Mouse (Mus musculus) hindbrain, postnatal 0 days (tissue): ENCODE measurements around the gene Gbe1. TPM values are rescaled to one million over a fixed set of nuclear protein-coding genes. Genes with fewer than 3 reads are reported as not detected.

Experiments used
- ATAC-seq: fragments of 200-750 bp; cut with Nextera tagmentation; 2 replicates; pipeline ENCODE4 v1.8.0; 2017; ENCODE audit warnings: mild to moderate bottlenecking, moderate TSS enrichment, moderate library complexity
- DNase-seq: peaks from one replicate; pipeline ENCODE4 v3.0.0-alpha.2; 2015; ENCODE audit warnings: low spot score
- H3K27ac ChIP-seq: fragments of 300-500 bp; sonication (generic); 2 replicates; pipeline ENCODE4 v1.5.1; 2014; ENCODE audit warnings: mild to moderate bottlenecking
- H3K27me3 ChIP-seq: fragments of 300-500 bp; sonication (generic); 2 replicates; pipeline ENCODE4 v1.6.1; 2014; ENCODE audit warnings: low read length, mixed read lengths; ENCODE audit not compliant: insufficient read depth
- H3K36me3 ChIP-seq: fragments of 300-500 bp; sonication (generic); 2 replicates; pipeline ENCODE4 v1.6.1; 2014; ENCODE audit warnings: low read length, mixed read lengths; ENCODE audit not compliant: insufficient read depth
- H3K4me1 ChIP-seq: fragments of 300-500 bp; sonication (generic); 2 replicates; pipeline ENCODE4 v1.6.1; 2014; ENCODE audit warnings: antibody characterized with exemption, low read length, mixed read lengths; ENCODE audit not compliant: insufficient read depth
- H3K4me2 ChIP-seq: fragments of 300-500 bp; sonication (generic); 2 replicates; pipeline ENCODE4 v1.6.1; 2014; ENCODE audit warnings: low read depth, mild to moderate bottlenecking, low read length, moderate library complexity, mixed read lengths
- H3K4me3 ChIP-seq: fragments of 300-500 bp; sonication (generic); 2 replicates; pipeline ENCODE4 v1.5.1; 2014; ENCODE audit warnings: low read length
- H3K9ac ChIP-seq: fragments of 300-500 bp; sonication (generic); replicated peaks from 2 replicates; pipeline ENCODE4 v1.6.1; 2014; ENCODE audit warnings: mild to moderate bottlenecking, low read length, moderate library complexity, mixed read lengths
- H3K9me3 ChIP-seq: fragments of 300-500 bp; sonication (generic); 2 replicates; pipeline ENCODE4 v1.6.1; 2016; ENCODE audit warnings: low read length, mixed read lengths
- CTCF ChIP-seq: IDR thresholded peaks from 2 replicates; pipeline ENCODE4 v1.5.1; 2016; ENCODE audit warnings: antibody characterized with exemption, control low read depth, low read depth
- WGBS: fragments of 180-500 bp; shearing (Covaris S2); extraction: QIAGEN DNeasy Blood & Tissue Kit; methylation state at CpG from one replicate; pipeline ENCODE4 v1.1.7; 2014; 5-methylcytosine and 5-hydroxymethylcytosine counted together
- polyA plus RNA-seq: library from polyadenylated mRNA; unstranded; fragments of >200 nt; fragmentation: Nextera tagmentation; extraction: Ambion mirVana; gene quantifications from 2 replicates; pipeline ENCODE4 v1.2.1, GENCODE M21; 2015
- total RNA-seq: library from RNA; depleted of rRNA; stranded (reverse); fragments of >200 nt; gene quantifications from 2 replicates; pipeline ENCODE4 v1.2.3, GENCODE M21; 2014; rRNA removed

The Gbe1 gene
- total RNA-seq = 13.6 and 16.5 TPM in 2 replicates
- polyA plus RNA-seq = 23.6 and 24.7 TPM in 2 replicates

GRCm38 (mm10) chr16:70313886-70314577 is at the start of gene Gbe1:
TSS of gene Gbe1 (plus strand) at chr16:70313949.
- DNase-seq = peak; percentile 92
- peak; percentile 98 for ATAC-seq
- Histone ChIP-seq H3K4me2 (peak within 1 kb of the TSS; percentile 57), H3K36me3 (no peaks in the 10 kb centered on the region), H3K4me3 (peak within 1 kb of the TSS; percentile 79), H3K27me3 (no peaks in the 10 kb centered on the region), H3K9me3 (no peaks in the 10 kb centered on the region), H3K9ac (peak within 1 kb of the TSS; percentile 82), H3K4me1 (no peaks in the 10 kb centered on the region), H3K27ac (peak within 1 kb of the TSS; percentile 95)
- under 1% methylated on average over 73 of the region's 82 CpGs for WGBS
- 0 out of 2 replicates have a peak, but pooled peaks have one; percentile 30 for TF ChIP-seq CTCF

- Histone ChIP-seq H3K27ac (no peak overlapping the region), H3K27me3 (no peaks in the 10 kb centered on the region), H3K36me3 (no peaks in the 10 kb centered on the region), H3K4me3 (no peak overlapping the region), H3K4me2 (no peak overlapping the region), H3K9me3 (no peaks in the 10 kb centered on the region), H3K4me1 (no peaks in the 10 kb centered on the region), H3K9ac (no peak overlapping the region)
- WGBS = 95% methylated on average over 4 of the region's 4 CpGs
- TF ChIP-seq CTCF = no peak
- ATAC-seq (no peak), DNase-seq (no peak)
These were observed 3.1 kb upstream of the Gbe1 start for GRCm38 (mm10) chr16:70310691-70311090.

GRCm38 (mm10) chr16:70313496-70313885 is 258 bp upstream of the Gbe1 start:
- Histone ChIP-seq H3K27me3 (no peaks in the 10 kb centered on the region), H3K4me1 (no peaks in the 10 kb centered on the region), H3K36me3 (no peaks in the 10 kb centered on the region), H3K9ac (peak overlapping the region; percentile 82), H3K4me2 (peak overlapping the region; percentile 57), H3K9me3 (no peaks in the 10 kb centered on the region), H3K27ac (peak overlapping the region; percentile 95; the same call in 1 of the 2 replicates), H3K4me3 (peak overlapping the region; percentile 79)
- ATAC-seq (no peak), DNase-seq (no peak)
- 3% methylated on average over 7 of the region's 7 CpGs for WGBS
- no peak for TF ChIP-seq CTCF

- Histone ChIP-seq H3K36me3 (no peaks in the 10 kb centered on the region), H3K27ac (peak overlapping the region; percentile 95), H3K4me3 (peak overlapping the region; percentile 79), H3K9me3 (no peaks in the 10 kb centered on the region), H3K4me1 (no peaks in the 10 kb centered on the region), H3K4me2 (peak overlapping the region; percentile 57), H3K27me3 (no peaks in the 10 kb centered on the region), H3K9ac (peak overlapping the region; percentile 82)
- TF ChIP-seq CTCF = no peak
- no peak for ATAC-seq
- WGBS = under 1% methylated on average over 9 of the region's 9 CpGs
- no peak for DNase-seq
These were observed 805 bp downstream of the Gbe1 start for GRCm38 (mm10) chr16:70314578-70314930.

GRCm38 (mm10) chr16:70315261-70315660 is 1.5 kb downstream of the Gbe1 start:
- Histone ChIP-seq H3K27ac (no peak overlapping the region), H3K4me1 (no peaks in the 10 kb centered on the region), H3K9ac (no peak overlapping the region), H3K4me3 (no peak overlapping the region), H3K9me3 (no peaks in the 10 kb centered on the region), H3K4me2 (no peak overlapping the region; the same call in 1 of the 2 replicates), H3K36me3 (no peaks in the 10 kb centered on the region), H3K27me3 (no peaks in the 10 kb centered on the region)
- DNase-seq (no peak), ATAC-seq (no peak)
- WGBS = 34% methylated on average over 3 of the region's 3 CpGs
- TF ChIP-seq CTCF = no peak

GRCm38 (mm10) chr16:70315862-70316390 is 2.2 kb downstream of the Gbe1 start:
- Histone ChIP-seq H3K9ac (no peak overlapping the region), H3K27ac (no peak overlapping the region), H3K4me1 (no peaks in the 10 kb centered on the region), H3K9me3 (no peaks in the 10 kb centered on the region), H3K36me3 (no peaks in the 10 kb centered on the region), H3K4me3 (no peak overlapping the region), H3K27me3 (no peaks in the 10 kb centered on the region), H3K4me2 (no peak overlapping the region)
- 50% methylated on average over 3 of the region's 3 CpGs for WGBS
- ATAC-seq (no peak), DNase-seq (peak; percentile 18)
- TF ChIP-seq CTCF = no peak

- TF ChIP-seq CTCF = no peak
- Histone ChIP-seq H3K27ac (no peak overlapping the region), H3K4me2 (no peak overlapping the region), H3K36me3 (no peaks in the 10 kb centered on the region), H3K9ac (no peak overlapping the region), H3K27me3 (no peaks in the 10 kb centered on the region), H3K4me3 (no peak overlapping the region), H3K4me1 (no peaks in the 10 kb centered on the region), H3K9me3 (no peaks in the 10 kb centered on the region)
- DNase-seq = no peak
- ATAC-seq = no peak
- WGBS = 92% methylated on average over 6 of the region's 6 CpGs
These were observed 5.6 kb downstream of the Gbe1 start for GRCm38 (mm10) chr16:70319388-70319787.
